Mouse (Mus musculus): Measurements from ENCODE around the gene Akr1c12.
"Not testable (repeated sequence)": the region's sequence is repeated elsewhere in the genome, so short reads cannot be mapped to it uniquely, and the experiment has no call there.

GRCm38 (mm10) chr13:4256894-4257293 is 22.3 kb downstream of the Akr1c12 start:
- TF ChIP-seq CTCF (conservative IDR thresholded peaks at IDR 0.05; ENCODE audit: low read length); NANOG (IDR thresholded peaks at IDR 0.05; ENCODE audit: borderline replicate concordance, low read length); POU5F1 (IDR thresholded peaks at IDR 0.05; ENCODE audit: borderline replicate concordance, low read length): not testable (repeated sequence)

All from E14TG2a.4 (cell line).